Mouse (Mus musculus) mesoderm, embryonic 11.5 days (tissue): Measurements from ENCODE around the gene Dhx29.
A peak's percentile ranks its signal among the peaks of the same experiment; 100 is the strongest.
"Not testable (repeated sequence)": the region's sequence is repeated elsewhere in the genome, so short reads cannot be mapped to it uniquely, and the experiment has no call there.

Experiments used
- DNase-seq: peaks from one replicate; pipeline ENCODE4 v3.0.0-alpha.2; 2012; ENCODE audit warnings: low read depth, low spot score

The Dhx29 gene

DNA sequence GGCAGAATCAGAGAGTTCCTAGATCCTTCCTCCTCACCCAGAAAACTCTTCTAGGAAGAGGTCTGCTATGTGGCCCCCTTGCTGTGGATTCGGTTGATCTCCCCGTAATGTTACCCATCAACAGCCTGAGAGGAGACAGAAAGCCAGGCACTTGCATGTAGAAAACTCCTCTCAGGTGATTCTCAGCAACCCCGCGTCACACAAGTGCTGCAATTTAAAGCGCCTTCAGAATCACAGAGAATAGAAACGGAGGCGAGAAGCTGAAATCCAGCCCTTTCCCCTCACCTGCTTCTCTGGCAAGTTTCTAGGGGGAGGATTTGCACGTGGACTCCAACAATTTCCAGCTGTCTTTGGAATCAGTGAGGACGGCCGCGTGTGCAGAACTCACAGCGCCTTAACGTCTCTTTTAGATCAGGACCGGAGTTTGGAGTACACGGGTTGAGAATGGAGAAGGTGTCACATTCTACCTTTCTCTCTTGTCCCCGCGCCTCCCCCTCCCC is 59.2 kb downstream of the Dhx29 start:
- no peak for DNase-seq

- DNase-seq, result peak; percentile 94
These were observed 60.3 kb downstream of the Dhx29 start, which contains the start of gene Ccno for GRCm38 (mm10) chr13:112987532-112987943. Gene Ccno, plus strand, starts transcription at chr13:112987802.

- DNase-seq, result no peak
These were observed 60.7 kb downstream of the Dhx29 start for GRCm38 (mm10) chr13:112987991-112988390.

GRCm38 (mm10) chr13:112988866-112989265 is 61.6 kb downstream of the Dhx29 start:
- DNase-seq, result no peak

DNA sequence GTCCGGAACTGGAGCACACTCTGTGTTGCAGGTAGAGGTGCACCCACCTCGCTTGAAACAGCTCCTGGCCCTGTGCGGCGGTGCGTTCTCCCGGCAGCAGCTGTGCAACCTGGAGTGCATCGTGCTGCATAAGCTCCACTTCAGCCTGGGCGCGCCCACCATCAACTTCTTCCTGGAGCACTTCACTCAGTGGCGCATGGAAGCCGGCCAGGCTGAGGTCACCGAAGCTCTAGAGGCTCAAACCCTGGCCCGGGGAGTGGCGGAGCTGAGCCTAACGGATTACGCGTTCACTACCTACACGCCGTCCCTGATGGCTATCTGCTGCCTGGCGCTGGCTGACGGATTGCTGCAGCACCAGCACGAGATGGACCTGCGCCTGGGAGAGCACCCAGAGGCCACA is 62.3 kb downstream of the Dhx29 start:
- no peak for DNase-seq

DNA sequence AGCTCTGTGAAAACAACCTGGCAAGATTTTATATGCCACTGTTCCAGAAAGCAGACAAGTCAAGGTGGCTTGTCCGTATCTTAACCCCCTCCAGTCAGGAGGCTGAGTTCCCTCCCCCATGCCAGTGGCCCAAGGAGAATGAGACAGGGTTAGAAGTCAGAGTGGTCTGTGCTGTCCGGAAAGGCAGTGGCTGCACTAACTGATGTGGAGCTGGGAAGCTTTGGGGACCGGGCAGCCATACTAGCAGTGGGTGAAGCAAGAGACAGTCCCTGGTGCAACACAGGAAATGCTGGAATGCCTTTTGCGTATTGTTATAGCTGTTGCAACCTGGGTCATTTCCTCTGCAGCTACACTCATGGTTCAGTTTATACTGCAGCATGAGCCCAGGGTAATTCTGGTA is 63.1 kb downstream of the Dhx29 start:
- no peak for DNase-seq

DNA sequence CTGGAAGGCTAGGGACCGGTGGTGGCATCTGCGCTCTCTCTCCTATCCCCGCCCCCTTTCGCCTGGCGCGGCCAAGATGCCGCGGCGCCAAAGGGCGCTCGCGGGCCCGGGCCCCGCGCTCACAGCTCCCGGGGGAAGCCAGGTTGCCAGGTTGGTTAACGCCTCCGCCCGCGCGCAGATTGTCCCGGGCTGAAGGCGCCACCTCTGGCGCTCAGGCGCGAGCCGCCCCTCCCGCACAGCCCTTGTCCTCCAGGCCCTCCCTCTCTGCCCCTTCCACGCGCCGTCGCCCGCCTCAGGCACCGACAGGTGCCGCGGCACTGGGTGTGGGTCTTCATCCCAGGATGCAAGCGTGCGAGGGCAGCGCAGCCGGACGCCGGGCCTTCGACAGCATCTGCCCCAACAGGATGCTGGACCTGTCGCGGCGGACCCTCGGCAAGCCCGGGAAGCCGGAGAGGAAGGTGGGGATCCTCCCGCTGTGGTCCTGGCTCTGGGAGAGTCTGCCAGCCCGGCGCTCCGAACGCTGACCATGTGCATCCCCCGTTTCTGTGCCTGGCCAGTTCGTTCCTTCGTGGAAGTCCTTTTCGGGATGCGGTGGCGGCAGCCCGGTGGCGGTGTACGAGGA is 66.4 kb downstream of the Dhx29 start, which contains the start of gene Mcidas:
Mcidas (plus strand) TSS at position 315 of the 622 bp plus-strand sequence.
- DNase-seq, result no peak

DNA sequence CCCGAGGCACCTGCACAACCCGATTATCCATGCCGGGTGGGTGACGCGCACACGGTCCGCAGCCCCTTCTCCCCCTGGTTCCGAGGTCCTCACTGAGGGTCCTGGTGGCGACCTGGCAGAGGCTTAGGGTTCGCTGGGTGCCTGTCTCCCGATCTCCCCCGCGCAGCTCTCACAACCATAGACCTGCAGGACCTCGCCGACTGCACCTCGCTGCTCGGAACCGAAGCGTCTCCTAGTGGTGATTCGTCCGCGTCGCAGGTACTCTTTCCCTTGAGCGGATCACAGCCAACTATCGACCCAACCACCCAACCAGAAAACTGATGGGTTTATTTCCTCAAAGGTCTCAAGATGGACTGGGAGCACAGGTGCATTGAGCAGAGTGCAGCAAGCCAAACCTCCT is 66.9 kb downstream of the Dhx29 start:
- peak; percentile 67 for DNase-seq

DNA sequence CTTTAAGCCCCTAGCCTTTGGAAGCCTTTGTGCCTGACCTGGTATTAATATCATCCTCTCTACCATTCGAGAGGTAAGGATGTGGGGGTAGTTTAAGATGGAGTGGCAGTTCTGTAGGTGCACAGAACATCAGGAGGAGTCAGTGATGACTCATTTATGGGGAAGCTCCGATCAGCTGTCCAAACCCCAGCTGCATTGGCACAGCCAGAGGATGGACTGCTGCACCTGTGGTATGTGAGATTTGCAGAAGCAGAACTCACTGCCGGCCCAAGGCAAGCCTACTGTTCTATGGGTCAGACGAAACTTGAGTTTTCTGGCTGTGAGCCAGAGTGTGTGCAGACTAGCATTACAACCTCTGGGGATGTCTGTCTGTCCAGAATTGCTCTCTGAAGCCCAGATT is 69.2 kb downstream of the Dhx29 start:
- no peak for DNase-seq

DNA sequence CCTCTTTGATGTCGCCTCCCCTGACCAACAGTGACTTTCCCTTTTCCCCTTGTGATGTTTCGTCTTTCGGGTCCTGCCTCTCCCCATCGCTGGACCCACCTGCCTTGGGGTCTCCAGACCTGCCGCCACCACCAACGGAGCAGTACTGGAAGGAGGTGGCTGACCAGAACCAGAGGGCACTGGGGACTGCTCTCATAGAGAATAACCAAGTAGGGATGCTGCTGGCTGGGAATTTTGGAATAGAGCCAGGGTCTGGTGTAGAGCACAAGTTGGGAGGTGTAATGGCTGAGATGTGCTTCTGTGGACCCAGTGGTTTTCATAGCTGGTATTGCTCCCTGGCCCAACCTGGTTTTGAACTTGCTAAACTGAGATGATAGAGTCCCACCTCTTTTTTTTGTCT is 70.1 kb downstream of the Dhx29 start:
- DNase-seq, result no peak

- DNase-seq, result peak; percentile 60
These were observed 71.4 kb downstream of the Dhx29 start for GRCm38 (mm10) chr13:112998427-112999201.

DNA sequence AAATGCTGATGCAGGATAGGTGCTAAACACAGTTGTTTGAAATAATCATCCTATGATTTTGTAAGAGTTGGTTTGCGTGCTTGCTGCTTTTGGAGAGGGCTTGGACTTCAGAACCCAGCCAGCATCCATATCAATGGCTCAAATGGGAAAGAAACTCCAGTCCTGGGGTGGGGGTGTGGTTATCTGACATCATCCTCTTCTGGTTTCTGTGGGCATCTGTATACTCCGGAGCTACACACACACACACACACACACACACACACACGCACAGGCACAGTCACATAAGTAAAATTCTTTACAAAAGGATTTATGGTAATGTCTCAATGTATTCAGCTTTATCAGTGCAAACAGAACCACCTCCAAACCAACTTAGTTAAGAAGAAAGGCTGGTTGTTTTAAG is 72.8 kb downstream of the Dhx29 start:
- no peak for DNase-seq

DNA sequence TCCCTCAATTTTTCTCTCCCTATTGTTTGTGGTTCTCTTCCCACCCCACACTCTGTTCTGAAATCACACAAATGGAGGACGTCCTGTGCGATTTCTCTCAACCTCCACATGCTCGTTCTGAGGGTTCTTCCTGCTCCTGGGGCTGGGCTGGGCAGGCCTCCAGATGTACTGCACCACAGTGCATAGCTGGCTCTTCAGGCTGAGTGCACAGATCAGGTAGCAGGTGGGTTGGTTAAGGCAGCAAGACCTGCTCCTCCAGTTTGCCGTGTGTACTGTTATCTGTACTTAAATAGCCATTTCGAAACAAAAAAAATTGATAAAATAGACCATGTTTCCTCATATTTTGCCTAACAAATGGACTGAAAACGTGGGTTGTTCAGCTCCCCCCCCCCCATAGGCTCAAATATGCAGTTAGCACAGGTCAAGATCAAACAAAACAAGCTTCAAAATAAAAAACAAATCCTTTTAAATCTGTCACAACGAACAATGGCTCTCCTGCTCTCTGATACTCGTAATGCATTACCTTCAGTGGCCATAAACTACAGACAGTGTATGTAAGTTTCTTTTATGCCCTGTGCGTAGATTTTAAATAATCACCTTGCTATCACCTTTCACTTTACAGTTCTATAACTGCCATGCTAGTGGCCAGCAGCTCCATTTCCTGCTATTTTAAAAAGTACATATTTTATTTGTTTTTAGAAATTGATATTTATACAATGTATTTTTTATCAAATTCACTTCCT is 73.5 kb downstream of the Dhx29 start:
- DNase-seq, result no peak

- no peak for DNase-seq
These were observed 85.4 kb downstream of the Dhx29 start for GRCm38 (mm10) chr13:113012683-113013082.

GRCm38 (mm10) chr13:113013174-113013953 is 86.1 kb downstream of the Dhx29 start:
- not testable (repeated sequence) for DNase-seq
